Mouse (Mus musculus) c-Kit-negative CD71-positive TER-119-positive erythroid progenitor cells, embryonic 14.5 days (primary cell): ENCODE measurements around the gene Herc1.

Experiments
- DNase-seq: peaks from one replicate; pipeline ENCODE4 v3.0.0-alpha.2; 2013; ENCODE audit warnings: low read depth, low spot score

Gene Herc1

DNA sequence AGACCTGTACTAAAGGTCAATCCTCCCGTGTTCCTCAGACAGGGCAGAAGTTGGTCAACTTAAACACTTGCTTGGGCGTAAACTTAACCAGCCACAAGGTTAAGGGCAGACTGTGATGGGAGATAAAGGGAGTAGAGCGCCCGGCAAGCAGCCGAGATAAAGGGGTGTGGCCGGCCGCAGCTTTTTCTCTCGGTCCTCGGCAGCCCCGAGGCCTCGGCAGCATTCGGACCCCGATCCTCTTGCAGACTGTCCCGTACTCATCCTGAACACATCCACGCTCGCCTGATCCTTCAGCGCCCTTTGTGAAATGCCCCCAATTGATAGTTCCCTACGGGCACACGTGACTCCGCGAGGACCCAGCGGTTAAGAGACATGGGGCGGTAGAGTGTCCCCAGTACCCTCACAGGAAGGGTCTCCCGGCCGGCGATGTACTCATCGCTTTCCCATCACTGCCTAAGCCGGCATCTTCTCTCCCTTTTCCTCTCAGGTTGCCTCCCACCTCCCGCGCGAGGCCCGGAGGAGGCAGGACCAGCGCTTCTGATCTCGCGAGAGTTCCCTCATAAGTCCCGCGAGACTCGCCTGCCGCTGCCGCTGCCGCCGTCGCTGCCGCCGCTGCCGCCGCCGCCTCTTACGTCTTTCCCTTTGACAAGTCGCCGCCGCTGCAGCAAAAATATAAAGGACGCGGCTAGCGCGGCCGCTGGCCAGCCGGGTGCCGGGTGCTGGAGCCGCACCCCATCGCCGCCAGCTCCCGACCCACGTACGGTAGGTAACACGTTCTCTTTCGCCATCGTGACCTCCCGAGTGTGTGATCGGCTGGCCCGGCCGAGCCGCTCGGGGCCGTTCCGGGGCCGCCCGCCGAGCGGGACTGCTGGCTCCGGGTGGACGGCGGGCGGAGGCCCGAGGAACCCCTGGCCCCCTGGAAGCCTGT lies at the start of gene Herc1:
Herc1 (plus strand) TSS at position 591 of the 928 bp plus-strand sequence.
- peak; percentile 95 for DNase-seq

DNA sequence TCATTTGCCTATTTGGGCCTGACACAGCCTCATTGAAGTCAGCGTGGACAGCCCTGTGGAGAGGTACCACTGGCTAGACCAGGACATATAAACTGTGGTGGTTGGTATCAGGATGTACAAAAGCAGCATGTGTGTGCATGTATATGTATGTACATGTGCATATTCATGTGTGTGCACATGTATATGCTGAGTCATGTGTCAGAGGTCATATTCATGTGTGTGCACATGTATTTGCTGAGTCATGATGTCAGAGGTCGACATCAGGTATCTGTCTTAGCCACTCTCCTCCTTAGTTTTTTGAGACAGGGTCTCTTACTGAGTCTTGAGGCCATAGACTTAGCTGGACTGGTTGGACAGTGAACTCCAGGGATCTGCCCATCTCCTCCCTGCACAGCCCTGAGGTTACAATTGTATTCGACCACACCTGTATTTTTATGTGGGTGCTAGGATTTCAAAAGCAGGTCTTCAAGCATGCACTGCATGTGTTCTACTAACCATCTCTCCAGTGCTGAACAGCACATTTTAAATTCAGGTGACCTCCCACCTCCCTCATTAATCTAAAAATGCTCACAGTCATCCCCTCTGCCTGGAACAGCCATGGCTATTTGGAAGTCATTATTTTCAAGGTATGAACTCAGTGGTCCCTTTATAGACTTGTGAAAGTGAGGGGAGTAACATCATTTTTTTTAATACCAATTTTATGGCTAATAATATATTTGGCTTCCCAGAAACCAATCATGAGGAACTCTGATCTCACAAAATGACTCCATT lies 45.7 kb upstream of the Herc1 start:
- DNase-seq: peak; percentile 56

DNA sequence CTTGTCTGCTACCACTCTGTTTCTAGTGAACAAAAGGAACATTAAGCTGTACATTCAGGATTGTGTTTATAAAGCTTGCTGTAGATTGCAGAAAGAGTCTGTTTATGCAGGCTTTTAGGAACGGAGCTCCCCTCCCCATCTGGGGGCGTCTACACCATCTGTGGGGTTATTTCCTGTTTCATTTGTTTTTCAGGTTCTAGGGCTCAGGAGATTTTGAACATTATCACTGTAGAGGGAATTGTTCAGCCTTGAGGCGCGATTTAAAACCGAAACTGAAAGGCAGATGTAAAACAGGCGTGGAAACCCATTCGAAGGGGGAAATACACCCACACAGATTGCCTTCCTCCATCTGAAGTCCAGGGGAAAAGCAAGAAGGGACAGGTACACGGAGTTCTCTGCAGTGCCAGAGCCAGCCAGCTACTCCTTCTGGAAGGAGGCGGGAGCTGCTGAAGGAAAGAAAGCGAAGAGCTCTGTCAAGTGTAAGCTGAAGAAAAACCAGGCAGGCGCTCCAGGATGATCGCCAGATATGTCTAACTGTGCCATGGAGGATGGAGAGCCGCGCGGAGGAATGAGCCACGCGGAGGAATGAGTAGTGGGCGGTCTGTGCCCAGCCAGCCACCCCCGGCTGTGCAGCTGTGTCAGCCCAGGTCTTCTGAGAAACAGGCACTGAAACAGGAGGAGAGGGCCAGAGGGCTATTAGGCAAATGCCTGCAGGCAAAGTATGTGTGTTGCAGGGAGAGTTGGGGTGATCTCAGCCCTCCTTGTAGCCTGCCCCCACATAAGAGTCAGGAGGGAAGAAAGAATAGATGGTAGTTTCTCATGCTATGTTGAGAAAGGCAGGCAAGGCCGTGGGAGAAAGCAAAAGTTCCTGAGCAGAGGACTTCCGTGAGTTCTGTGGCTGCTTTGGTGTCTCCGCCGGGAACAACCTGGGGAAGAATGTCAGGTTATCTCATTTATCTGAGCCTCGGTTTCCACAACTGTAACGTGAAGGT lies 44.8 kb upstream of the Herc1 start:
- DNase-seq: no peak

DNA sequence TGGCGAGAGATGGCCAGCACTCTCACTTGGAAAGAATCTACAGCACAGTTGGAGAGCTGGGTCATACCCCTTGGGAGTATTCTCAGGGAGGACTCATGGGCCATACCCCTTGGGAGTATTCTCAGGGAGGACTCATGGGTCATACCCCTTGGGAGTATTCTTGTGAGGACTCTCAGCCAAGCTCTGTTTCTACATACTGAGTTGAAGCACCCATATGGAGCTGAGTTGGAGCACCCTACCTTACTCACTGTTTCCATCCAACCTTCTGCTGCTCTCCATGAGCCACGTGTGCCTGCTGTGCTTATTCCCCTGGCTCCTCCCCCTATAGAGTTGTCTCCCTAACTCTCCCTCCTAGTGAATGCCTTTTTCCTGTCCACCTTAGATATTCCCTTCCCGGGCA lies 43.8 kb upstream of the Herc1 start:
- no peak for DNase-seq

DNA sequence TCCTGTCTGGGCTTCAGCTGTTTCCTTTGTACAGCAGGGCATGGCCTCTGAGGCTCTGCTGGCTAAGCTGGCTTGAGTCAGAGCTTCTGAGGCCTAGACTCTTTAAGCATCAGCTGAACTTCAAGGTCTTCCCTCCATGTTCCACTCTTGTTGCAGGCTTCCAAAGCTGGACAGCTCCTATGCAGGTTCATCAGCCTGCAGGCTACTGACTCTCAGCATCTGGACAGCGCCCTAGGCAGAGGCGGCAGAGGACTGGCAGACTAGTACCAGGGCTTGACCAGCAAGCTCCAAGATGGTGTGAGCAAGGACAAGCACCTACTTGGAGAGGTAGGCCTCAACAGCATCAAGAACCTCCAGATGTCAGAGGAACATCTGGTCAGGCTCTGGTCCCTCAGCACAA lies 42.9 kb upstream of the Herc1 start:
- no peak for DNase-seq

DNA sequence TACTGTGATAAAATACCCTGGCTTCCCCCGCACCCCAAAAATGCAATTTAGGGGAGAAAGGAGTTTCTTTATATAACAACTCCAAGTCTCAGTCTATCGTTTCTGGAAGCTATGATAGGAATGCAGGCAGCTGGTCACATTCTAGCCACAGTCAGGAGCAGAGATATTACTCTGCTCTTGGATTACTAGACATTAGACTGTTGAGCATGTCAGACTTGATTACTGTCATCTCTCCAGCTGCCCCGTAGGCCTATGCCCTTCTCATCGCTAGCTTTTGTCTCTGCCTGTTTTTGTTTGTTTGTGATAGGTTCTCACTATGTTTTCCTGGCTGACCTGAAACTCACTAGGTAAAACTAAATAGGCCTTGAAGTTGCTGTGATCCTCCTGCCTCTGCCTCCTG lies 41.5 kb upstream of the Herc1 start:
- DNase-seq: no peak

DNA sequence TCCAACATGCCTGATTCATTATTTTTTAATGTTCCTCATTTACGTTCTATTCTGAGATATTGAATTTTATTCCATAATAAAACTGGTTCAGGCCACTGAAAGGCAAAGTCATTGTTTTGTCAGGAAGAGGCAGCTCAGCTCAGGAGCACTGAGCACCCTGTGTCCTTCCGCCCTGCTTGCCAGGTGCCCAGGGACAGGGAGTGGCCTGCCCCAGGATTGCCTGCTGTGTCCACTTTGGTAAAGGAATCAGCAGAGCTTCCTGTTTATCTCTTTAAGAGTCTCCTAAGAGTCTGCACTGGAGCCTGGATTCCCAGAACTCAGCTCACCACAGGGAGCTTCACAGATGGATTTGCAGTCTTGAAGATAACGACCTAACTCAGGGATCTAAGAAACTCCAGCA lies 38.8 kb upstream of the Herc1 start:
- no peak for DNase-seq

DNA sequence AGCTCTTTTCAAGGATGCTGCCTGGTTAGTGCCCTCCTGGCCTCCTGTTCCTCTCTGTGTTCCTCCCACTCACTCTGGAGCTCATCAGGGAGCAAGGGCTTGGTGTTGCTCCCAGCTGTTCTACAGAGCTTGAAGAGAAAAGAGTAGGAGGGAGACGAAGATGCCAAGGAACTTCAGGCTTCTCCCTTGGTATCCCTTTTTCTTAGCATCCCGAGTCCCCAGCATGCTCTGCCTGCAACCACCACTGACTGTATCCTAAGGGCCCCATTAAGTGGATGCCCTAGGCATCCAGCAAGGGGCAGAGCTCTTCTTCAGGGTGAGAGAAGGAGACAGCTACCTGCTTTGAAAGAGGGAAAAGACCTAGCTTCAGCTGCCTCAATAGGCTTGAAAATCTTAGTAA lies 33.6 kb upstream of the Herc1 start:
- no peak for DNase-seq

DNA sequence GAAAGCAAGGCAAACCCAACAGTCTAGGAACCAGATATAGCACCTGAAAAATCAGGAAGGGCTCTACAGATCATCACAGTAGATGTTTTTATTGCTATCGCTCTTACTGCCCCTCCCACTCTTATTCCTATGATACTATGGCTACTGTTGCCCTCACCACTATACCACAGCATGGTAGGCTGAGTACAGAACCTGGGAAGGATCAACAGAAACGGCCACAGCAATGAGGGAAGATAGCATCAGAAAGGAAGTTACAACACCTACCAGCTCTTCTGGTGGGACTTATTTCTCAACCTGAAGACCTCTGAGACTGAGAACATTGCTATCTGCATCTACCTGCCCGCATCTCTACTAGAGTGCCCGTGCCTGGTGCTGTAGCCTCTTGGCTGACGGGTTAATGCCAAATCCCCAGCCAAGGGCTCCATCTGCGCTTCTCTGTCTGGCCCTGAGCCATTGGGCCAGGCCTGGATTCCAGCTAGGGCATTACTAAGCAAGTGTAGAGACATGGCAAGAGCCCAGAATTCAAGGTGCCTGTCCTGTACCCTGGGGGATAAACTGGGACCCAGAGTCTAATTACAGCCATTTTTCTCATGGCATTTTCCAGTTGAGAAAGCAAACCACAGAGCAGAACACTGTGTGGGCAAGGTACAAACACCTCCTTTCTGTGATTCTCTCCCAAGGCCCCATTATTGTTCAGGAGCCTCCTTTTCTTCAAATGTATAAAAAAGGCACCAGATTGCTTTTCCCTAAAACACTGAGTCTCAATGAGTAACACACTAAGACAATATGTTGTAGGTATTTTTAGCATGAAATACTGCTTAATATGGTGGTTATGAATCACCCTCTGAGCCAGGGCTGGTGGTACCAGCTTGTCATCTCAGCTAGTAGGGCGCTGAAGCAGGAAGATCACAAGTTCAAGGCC lies 28.0 kb upstream of the Herc1 start:
- DNase-seq: no peak

DNA sequence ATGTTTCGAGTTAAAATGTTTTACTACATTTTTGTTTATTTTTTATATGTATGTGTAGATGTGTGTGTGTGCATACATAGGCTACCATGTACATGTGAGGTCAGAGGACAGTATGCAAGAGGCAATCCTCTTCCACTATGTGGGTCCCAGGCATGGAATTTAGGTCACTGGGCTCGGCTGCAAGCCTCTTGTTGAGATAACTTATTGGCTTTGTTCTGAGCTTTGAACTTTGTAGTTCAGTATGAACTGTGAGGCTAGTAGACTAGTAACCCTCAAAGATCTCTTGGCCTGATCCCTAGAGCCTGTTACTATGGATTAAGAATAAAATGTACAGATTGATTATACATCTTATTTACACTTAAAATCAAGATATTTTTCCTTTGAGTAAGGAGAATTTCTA lies 23.4 kb upstream of the Herc1 start:
- DNase-seq: no peak

DNA sequence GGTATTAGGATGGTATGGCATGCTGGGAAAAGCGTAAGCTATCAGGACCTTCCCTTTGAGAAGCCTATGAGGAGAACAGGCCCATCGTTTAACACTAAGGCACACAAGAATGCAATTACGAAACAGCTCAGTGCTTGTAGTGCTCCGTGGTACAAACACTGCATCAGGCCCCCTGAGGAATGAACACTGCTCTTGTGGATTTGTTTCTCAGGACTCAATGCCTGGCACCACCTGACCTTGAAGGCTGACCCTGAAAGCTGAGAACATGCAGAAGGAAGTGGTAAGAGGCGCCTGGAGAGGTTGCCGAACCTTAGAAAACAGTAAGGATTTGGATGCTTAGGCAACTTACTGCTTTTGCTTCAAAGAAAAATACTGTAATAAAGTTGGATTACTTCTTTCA lies 20.8 kb upstream of the Herc1 start:
- DNase-seq: no peak

DNA sequence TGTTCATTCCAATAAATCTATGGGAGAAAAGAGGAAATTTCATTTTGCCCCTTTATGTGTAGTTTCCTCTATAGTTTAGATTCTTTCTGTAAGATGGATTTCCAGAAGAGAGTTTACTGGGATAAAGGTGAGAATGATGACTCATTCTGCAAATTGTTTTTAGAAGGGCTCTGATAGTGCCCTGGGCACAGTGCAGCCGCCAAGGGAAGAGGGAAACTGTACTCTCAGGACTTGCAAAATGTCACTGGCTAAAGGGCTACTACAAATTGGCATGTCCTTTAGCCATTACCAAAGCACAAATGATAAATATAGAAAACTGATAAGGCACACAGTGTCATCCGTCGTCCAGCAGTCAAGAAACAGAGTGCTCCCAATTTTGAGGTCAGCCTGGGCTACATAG lies 19.8 kb upstream of the Herc1 start:
- no peak for DNase-seq

DNA sequence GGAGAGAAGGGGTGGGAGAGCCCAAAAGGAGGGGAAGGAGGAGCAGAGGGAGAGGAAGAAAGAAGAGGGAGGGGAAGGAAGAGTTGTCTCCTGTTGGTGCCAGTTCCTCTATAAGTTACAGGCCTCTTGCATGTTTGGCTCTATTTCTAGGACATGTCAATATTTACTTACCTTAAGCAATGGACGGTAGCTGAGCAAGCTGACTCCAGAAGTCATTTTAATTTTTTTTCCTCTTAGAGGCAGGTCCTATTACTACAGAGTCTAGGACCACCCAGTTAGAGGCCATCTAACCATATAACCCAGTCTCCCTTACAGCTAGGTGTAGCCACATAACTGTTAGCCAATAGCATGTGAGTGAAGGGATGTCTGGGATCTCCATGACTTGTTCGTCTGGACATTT lies 18.7 kb upstream of the Herc1 start:
- DNase-seq: no peak

DNA sequence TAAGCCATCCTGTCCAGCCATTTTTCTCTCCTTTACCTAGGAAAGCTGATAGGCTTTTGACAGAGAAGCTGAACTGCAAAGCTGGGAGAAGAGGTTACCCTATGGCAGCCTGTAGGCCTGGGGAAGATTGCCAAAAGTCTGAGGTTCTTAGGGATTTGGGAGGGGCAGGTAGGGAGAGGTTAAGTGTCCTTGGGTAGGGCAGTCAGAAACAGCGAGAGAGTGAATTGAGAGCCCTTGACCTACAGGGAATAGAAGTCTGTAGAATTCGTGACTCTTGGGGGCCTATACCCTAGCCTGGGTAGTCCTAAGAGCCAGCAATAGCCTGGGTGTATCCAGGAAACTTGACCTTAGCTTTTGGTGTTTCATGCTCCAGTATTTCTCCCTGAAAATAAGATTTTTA lies 17.9 kb upstream of the Herc1 start:
- DNase-seq: no peak

DNA sequence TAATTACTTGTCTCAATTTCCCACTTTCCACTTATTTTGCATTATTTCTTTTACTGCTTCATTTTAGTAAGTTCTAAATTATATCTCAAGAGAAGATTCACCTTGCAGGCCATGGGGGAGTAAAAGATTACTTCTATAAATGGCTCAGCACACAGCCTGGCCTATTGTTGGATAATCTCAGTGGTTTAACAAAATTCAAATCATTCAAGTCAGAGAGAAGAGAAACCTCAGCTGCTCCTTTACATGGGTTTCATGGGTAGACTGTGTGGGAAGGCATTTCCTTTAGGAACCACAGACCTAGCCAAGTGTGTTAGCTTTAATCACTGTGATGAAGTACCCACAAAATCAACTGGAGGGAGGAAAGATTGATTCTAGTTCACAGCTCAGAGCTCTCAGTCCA lies 13.0 kb upstream of the Herc1 start:
- DNase-seq: no peak

DNA sequence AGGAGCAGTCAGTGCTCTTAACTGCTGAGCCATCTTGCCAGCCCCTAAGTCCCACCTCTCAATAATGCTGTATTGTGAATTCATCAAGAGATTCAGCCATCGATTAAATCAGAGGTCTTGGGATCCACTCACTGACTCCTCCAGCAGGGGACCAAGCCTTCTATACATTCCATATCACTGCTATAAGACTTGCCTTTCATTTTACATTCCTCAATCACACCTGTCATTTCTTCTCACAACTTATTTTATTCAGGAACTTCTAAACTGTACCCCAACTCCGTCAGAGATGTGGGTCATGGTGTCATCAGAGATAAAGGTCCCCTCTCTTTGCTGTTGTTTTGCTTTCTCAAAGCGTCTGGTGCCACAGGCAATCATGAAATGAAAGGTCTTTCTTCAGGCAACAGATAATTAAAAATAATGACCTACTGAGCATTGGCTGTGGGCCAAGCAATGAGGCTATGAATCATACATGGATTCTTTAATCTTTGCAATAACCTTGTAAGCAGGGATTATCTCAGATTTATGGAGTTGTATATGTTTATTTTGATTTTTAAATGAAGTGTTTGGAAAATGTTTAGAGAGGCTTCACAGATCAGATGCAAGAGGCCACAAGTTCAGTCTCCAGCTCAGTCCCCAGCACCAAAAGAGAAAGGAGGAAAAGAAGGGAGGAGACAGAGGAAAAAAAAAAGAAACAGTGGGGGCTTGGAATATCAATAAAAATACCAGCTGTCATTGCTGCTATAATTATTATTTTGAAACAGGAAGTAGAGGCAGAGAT lies 12.1 kb upstream of the Herc1 start:
- no peak for DNase-seq

DNA sequence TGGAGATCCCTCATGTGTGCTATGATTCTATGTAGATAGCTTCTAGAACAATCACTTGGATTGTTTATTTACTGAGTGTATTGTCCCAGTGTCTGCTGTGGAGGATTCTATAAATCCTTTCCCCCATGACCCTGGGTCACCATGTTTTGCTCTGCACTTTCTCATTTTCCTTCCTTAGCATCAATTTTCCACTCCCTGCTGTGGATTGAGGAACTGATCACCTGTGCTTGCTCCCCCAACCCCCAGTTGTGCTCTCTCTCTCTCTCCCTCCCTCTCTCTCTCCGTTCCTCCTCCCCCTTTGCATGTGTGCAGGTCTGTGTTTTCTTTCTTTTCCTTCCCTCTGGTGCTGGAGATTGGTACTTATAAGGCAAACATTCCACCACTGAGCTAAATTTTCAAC lies 10.5 kb upstream of the Herc1 start:
- DNase-seq: no peak

DNA sequence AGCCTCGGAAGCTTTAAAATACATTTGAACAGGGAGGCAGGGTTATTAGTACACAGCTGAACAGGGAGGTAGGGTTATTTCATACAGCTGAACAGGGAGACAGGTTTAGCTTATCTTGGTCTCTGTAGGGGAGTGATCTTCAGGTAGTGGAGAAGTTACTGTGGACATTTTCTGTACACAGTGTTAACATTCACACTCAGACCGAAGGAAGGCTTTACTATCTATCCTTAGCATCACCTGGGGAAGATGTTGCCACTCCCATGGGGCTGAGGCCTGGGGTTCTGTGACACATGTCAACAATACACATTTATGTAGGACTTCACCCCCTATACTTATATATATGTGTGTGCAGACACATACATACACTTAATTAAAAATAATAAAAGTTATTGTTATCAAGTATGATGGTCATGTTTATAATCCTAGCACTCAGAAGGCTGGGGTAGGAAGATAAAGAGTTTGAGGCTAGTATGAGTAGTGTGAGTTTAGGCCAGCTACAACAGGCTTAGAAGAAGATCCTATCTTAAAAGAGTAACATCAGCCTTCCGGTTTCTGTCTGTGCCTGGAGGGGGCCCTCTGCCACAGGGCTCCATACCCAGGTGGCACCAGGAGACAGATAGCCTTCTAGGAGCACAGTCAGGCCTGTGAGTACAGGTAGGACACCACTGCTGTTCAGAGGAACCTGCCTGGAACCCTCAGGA lies 9.7 kb upstream of the Herc1 start:
- DNase-seq: no peak

DNA sequence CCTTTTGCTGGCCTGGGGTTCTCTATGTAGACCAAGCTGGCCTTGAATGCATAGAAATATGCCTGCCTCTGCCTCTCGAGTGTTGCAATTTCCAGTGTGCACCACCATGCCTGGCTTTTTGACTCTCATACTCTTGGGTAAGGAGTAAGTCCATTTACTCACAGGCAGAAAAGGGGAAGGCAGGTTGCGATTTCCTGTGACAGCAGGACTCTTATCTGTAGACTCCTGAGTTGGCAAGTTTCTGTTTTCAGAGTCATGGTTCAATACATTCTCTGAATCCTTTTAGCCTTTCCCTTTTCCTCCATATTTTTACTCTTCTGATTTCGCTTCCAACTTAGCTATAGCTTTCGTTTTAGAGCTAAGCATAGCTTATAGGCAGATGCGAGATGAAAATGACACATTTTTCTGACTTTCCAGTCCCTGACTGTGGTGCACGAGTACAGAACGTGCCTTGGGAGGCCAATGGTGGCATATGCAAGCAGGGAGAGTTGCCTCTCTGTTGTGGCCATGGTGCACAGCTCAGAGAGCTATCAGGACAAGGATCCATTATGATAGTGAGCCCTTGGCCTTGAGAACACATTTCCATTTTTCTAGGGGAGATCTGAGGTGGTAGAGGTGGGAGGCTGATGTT lies 2.7 kb upstream of the Herc1 start:
- DNase-seq: peak; percentile 70
